Mouse (Mus musculus) kidney, adult 2 months (tissue): Measurements from ENCODE around the gene Trio.

Experiments
- CTCF ChIP-seq: fragments of 200-500 bp; conservative IDR thresholded peaks from 2 replicates; pipeline ENCODE4 v1.5.1; 2011; ENCODE audit warnings: low read depth, mild to moderate bottlenecking, control low read depth, low read length, moderate library complexity, mixed read lengths; ENCODE audit not compliant: insufficient read depth, insufficient read length
- POLR2A ChIP-seq: fragments of 200-500 bp; IDR thresholded peaks from one replicate; pipeline ENCODE4 v1.6.1; 2011; ENCODE audit warnings: low read depth, low read length, control low read depth

DNA sequence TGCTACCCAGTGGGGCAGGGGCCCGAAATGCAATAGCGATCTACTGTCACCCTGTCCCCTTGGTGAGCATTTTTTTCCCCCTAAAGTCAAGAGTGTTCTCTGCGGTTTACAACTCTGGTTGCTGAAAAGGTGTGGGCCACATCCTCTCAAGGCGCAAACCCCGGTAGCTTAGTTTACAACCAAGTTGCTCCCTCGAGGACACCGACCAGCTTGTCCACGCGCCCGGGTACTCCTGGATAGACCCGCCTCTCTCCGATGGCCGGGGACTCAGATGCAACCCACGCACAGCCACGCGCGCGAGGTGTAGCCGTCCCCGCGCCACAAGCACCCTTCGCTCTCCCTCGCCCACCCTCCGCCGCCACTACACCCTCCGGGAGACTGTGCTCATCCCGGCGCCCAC, 344.7 kb downstream of the Trio start:
- TF ChIP-seq CTCF = no peak
- TF ChIP-seq POLR2A = no peak
